Mouse (Mus musculus) brain, embryonic 14.5 days (tissue): ENCODE results near the gene Sem1.

Experiments used
- CTCF ChIP-seq: fragments of 200-500 bp; IDR thresholded peaks from 2 replicates; pipeline ENCODE4 v1.5.1; 2012; ENCODE audit warnings: inconsistent platforms, mild to moderate bottlenecking, moderate library complexity, borderline replicate concordance; ENCODE audit not compliant: insufficient read depth, insufficient read length; ENCODE audit errors: extremely low read depth
- POLR2A ChIP-seq: fragments of 200-500 bp; IDR thresholded peaks from 2 replicates; pipeline ENCODE4 v1.6.1; 2012; ENCODE audit warnings: mild to moderate bottlenecking, inconsistent platforms, borderline replicate concordance; ENCODE audit not compliant: poor library complexity, insufficient read depth, insufficient read length, severe bottlenecking; ENCODE audit errors: extremely low read depth

DNA sequence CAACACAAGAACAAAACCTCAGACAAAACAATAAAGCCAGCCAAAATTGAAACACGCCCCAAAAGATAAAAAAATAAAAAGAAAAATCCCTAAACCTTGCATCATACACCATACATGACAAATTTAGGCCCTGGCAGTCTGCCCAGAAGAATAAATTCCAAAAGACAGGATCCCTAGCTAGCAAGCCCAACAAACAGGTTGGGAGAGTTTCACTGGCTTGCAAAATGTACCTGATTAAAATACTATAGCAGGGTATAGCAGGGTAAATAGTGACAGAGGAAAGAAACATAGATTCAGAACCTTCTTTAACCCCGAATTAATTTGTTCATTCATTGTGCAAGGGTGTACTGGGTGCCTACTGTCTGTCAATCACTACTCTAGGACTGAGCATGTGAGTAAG, 7.8 kb upstream of the Sem1 start:
- TF ChIP-seq POLR2A (no peak), CTCF (no peak)
